Mouse (Mus musculus) CH12.LX (cell line): ENCODE results near the gene Nanog. TPM values are rescaled to one million over a fixed set of nuclear protein-coding genes. Genes with fewer than 3 reads are reported as not detected.

Source experiments
- DNase-seq: peaks from one replicate; pipeline ENCODE4 v3.0.0-alpha.2; 2013; ENCODE audit errors: extremely low read depth
- H3K27ac ChIP-seq: 2 replicates; pipeline ENCODE4 v1.5.1; 2012; ENCODE audit warnings: low read depth, mild to moderate bottlenecking, control low read depth, moderate library complexity; ENCODE audit not compliant: insufficient read depth
- H3K27me3 ChIP-seq: replicated peaks from 2 replicates; pipeline ENCODE3; 2012; ENCODE audit warnings: inconsistent platforms
- H3K36me3 ChIP-seq, 2 experiments: replicated peaks in 1 of 2; 2 replicates each; pipeline versions ENCODE3 to v1.6.1; 2012; ENCODE audit warnings: inconsistent platforms in 1 of 2, low read length in 1 of 2, mild to moderate bottlenecking in 1 of 2, mixed read lengths in 1 of 2, moderate library complexity in 1 of 2; ENCODE audit not compliant: control insufficient read depth in 1 of 2, insufficient read depth in 1 of 2
- H3K4me1 ChIP-seq, 2 experiments: 2 replicates each; pipeline ENCODE4 v1.6.1; 2012; ENCODE audit warnings: inconsistent platforms in 1 of 2, moderate library complexity in 1 of 2; ENCODE audit not compliant: insufficient read depth in 2 of 2, control insufficient read depth in 1 of 2
- H3K4me2 ChIP-seq: 2 replicates; pipeline ENCODE4 v1.6.1; 2012; ENCODE audit warnings: low read depth, mild to moderate bottlenecking, control low read depth; ENCODE audit not compliant: poor library complexity, insufficient read depth, severe bottlenecking
- H3K4me3 ChIP-seq, 3 experiments: fragments of 150-350 bp in 1 of 3; sonication (generic) in 1 of 3; replicated peaks in 1 of 3; 2 replicates each; pipeline versions ENCODE3 to v1.5.1; 2011 to 2012; ENCODE audit warnings: low read depth in 2 of 3, low read length in 2 of 3, mild to moderate bottlenecking in 2 of 3, moderate library complexity in 2 of 3, control low read depth in 1 of 3, improper control_type of control experiment in 1 of 3, inconsistent platforms in 1 of 3, mixed read lengths in 1 of 3; ENCODE audit not compliant: poor library complexity in 1 of 3
- H3K79me2 ChIP-seq: replicated peaks from 2 replicates; pipeline ENCODE4 v1.6.1; 2012; ENCODE audit warnings: mild to moderate bottlenecking, moderate library complexity; ENCODE audit not compliant: control insufficient read depth, poor library complexity, insufficient read depth, severe bottlenecking; ENCODE audit errors: extremely low read depth
- H3K9ac ChIP-seq: 2 replicates; pipeline ENCODE4 v1.6.1; 2012; ENCODE audit warnings: low read depth, mild to moderate bottlenecking, control low read depth, moderate library complexity; ENCODE audit not compliant: insufficient read depth
- H3K9me3 ChIP-seq: replicated peaks from 2 replicates; pipeline ENCODE3; 2012; ENCODE audit warnings: low read length, inconsistent platforms, mixed read lengths
- BHLHE40 ChIP-seq: IDR thresholded peaks from 2 replicates; pipeline ENCODE4 v1.6.1; 2011; ENCODE audit warnings: mild to moderate bottlenecking, low read depth, low read length, improper control_type of control experiment
- CHD1 ChIP-seq: IDR thresholded peaks from 2 replicates; pipeline ENCODE4 v1.6.1; 2012; ENCODE audit warnings: low read depth, low read length, improper control_type of control experiment, inconsistent platforms
- E2F4 ChIP-seq: IDR thresholded peaks from 2 replicates; pipeline ENCODE4 v1.6.1; 2011; ENCODE audit warnings: low read depth, low read length, improper control_type of control experiment; ENCODE audit not compliant: insufficient replicate concordance
- ELF1 ChIP-seq: IDR thresholded peaks from 2 replicates; pipeline ENCODE4 v1.6.1; 2014; ENCODE audit warnings: low read depth, mild to moderate bottlenecking, inconsistent platforms, low read length, improper control_type of control experiment
- ETS1 ChIP-seq: conservative IDR thresholded peaks from 2 replicates; pipeline ENCODE4 v1.6.1; 2012; ENCODE audit warnings: low read depth, mild to moderate bottlenecking, inconsistent platforms, low read length, improper control_type of control experiment, moderate library complexity
- GABPA ChIP-seq: IDR thresholded peaks from 2 replicates; pipeline ENCODE4 v1.6.1; 2012; ENCODE audit warnings: low read depth, low read length, improper control_type of control experiment, inconsistent platforms; ENCODE audit not compliant: insufficient replicate concordance
- JUN ChIP-seq: IDR thresholded peaks from 2 replicates; pipeline ENCODE4 v1.6.1; 2011; ENCODE audit warnings: low read depth, mild to moderate bottlenecking, low read length, improper control_type of control experiment, moderate library complexity; ENCODE audit not compliant: insufficient read depth
- KAT2A ChIP-seq: IDR thresholded peaks from 2 replicates; pipeline ENCODE4 v1.6.1; 2012; ENCODE audit warnings: low read length, improper control_type of control experiment, inconsistent platforms; ENCODE audit not compliant: insufficient replicate concordance
- MAX ChIP-seq: IDR thresholded peaks from 2 replicates; pipeline ENCODE4 v1.6.1; 2011; ENCODE audit warnings: low read length, improper control_type of control experiment
- MAZ ChIP-seq: IDR thresholded peaks from 2 replicates; pipeline ENCODE4 v1.6.1; 2012; ENCODE audit warnings: low read depth, mild to moderate bottlenecking, inconsistent platforms, low read length, improper control_type of control experiment, moderate library complexity
- MXI1 ChIP-seq: IDR thresholded peaks from 2 replicates; pipeline ENCODE4 v1.6.1; 2011; ENCODE audit warnings: mild to moderate bottlenecking, low read depth, low read length, improper control_type of control experiment
- MYC ChIP-seq: IDR thresholded peaks from 2 replicates; pipeline ENCODE4 v1.6.1; 2011; ENCODE audit warnings: low read depth, mild to moderate bottlenecking, improper control_type of control experiment, low read length
- RAD21 ChIP-seq: IDR thresholded peaks from 2 replicates; pipeline ENCODE4 v1.6.1; 2011; ENCODE audit warnings: low read depth, mild to moderate bottlenecking, low read length, improper control_type of control experiment, moderate library complexity
- TCF12 ChIP-seq: IDR thresholded peaks from 2 replicates; pipeline ENCODE4 v1.6.1; 2014; ENCODE audit warnings: low read depth, mild to moderate bottlenecking, inconsistent platforms, low read length, improper control_type of control experiment
- UBTF ChIP-seq: IDR thresholded peaks from 2 replicates; pipeline ENCODE4 v1.6.1; 2012; ENCODE audit warnings: low read depth, mild to moderate bottlenecking, inconsistent platforms, low read length, improper control_type of control experiment, moderate library complexity
- ZC3H11A ChIP-seq: IDR thresholded peaks from 2 replicates; pipeline ENCODE4 v1.6.1; 2012; ENCODE audit warnings: low read depth, mild to moderate bottlenecking, inconsistent platforms, low read length, improper control_type of control experiment
- ZNF384 ChIP-seq: IDR thresholded peaks from 2 replicates; pipeline ENCODE4 v1.6.1; 2012; ENCODE audit warnings: low read depth, low read length, improper control_type of control experiment, inconsistent platforms
- dilution Hi-C: fragments of 300-500 bp; cut with MboI; formaldehyde crosslinking; loops from 2 replicates; pipeline ENCODE4 v1.14.3; 2020; ENCODE audit warnings: low sequenced_read_pairs; ENCODE audit not compliant: extremely low pct_unique_long_range_greater_than_20kb, extremely low pct_ligation_motif_present
- in situ Hi-C: fragments of 300-500 bp; cut with MboI; formaldehyde crosslinking; loops from 3 replicates; pipeline ENCODE4 v1.14.3; 2019; ENCODE audit warnings: low sequenced_read_pairs, low pct_ligation_motif_present, low pct_unique_long_range_greater_than_20kb, mixed read lengths
- polyA plus RNA-seq: library from polyadenylated mRNA; unstranded; fragments of >175 nt; gene quantifications from 2 replicates; pipeline ENCODE4 v1.2.1, GENCODE M21; 2012; ENCODE audit warnings: low read depth; ENCODE audit not compliant: insufficient read length
- total RNA-seq, 2 experiments: library from RNA; depleted of rRNA; stranded (reverse); fragments of 300-350 nt in 1 of 2; fragments of >200 nt in 1 of 2; gene quantifications; 2 replicates each; pipeline ENCODE4 v1.2.3; 2012 to 2014

The Nanog gene
- total and polyA plus RNA-seq, 3 experiments = 0.27 TPM; not detected in 2

DNA sequence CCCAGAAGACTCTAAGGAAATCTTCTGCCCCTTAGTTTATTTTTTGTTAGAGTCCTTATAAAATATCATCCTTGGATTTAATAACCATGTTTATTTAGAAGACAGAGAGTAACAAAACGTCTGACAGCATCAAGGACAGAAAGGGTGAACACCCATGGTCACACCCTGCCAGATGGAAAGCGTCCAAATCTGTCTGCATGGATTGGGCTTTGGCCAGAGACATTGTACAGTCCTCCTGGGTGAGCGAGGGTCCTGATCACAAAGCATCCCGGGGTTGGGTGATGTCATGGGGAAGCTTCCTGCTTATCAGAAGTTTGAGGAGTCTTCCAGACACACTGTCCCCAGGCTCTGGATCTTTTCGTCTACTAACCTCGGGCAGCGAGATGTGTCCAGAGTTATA lies 41.4 kb upstream of the Nanog start:
- in situ Hi-C loops = loop anchor here (25.0 kb wide), 1 partner anchor 121 kb away; no protein-coding TSS in a partner anchor

DNA sequence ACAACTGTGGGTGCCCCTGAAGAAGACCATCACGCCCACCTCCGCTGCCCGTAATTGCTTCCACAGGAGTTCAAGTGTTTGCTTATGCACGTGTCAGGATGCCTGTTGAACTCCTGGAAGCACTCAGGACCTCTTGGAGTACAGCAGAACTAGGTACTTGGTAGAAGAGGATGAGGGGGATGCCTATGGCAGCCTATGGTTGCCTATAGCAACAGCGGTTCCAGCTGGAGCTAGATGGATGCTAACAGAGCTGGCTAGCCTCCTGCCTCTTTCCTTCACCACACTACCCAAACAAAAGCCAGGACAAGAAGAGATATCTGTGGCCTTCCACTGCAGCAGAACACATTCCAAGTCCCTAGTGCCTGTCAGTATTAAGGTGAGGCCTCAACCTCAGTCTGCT lies 39.6 kb upstream of the Nanog start:
- Histone ChIP-seq H3K79me2 (no peaks in the 10 kb centered on the region), H3K4me2 (no peak overlapping the region), H3K27me3 (no peaks in the 10 kb centered on the region), H3K9ac (no peak overlapping the region), H3K9me3 (no peaks in the 10 kb centered on the region), H3K4me1 (0 out of 4 replicates have a peak, but pooled peaks cover 0 to 4% of the 10 kb centered on the region in 2 experiments), H3K27ac (no peak overlapping the region), H3K36me3 (no peaks in the 10 kb centered on the region), H3K4me3 (no peak overlapping the region)
- no peak for DNase-seq
- dilution Hi-C loops (no loop called here), in situ Hi-C loops (loop anchor here (25.0 kb wide), 1 partner anchor 120 kb away; no protein-coding TSS in a partner anchor)
- TF ChIP-seq JUN = no peak
- no peak for TF ChIP-seq BHLHE40
- no peak for TF ChIP-seq TCF12
- TF ChIP-seq UBTF = no peak
- TF ChIP-seq ZC3H11A = no peak
- no peak for TF ChIP-seq RAD21

More for the DNA sequence above, 41.4 kb upstream of the Nanog start:
- TF ChIP-seq ELF1 (no peak), GABPA (no peak), MXI1 (no peak), TCF12 (no peak), JUN (no peak), ZNF384 (no peak), MYC (no peak), ETS1 (no peak), E2F4 (no peak), CHD1 (no peak), KAT2A (no peak), MAX (no peak), MAZ (no peak)
- TF ChIP-seq, all 38 proteins: peak for 0
- H3K36me3 ChIP-seq = no peaks in the 10 kb centered on the region
- H3K9ac ChIP-seq = no peak overlapping the region
- dilution Hi-C loops = no loop called here
- H3K79me2 ChIP-seq = no peaks in the 10 kb centered on the region
- no peak overlapping the region for H3K27ac ChIP-seq
- H3K9me3 ChIP-seq = no peaks in the 10 kb centered on the region
- DNase-seq = no peak
- no peak overlapping the region for H3K4me2 ChIP-seq
- 0 out of 4 replicates have a peak, but pooled peaks cover 0 to 4% of the 10 kb centered on the region in 2 experiments for H3K4me1 ChIP-seq
- no peak overlapping the region for H3K4me3 ChIP-seq
- no peaks in the 10 kb centered on the region for H3K27me3 ChIP-seq
